Mouse (Mus musculus) cerebellum, postnatal 4 days (tissue): ENCODE measurements around the gene Gm8265.
"Not testable (repeated sequence)": the region's sequence is repeated elsewhere in the genome, so short reads cannot be mapped to it uniquely, and the experiment has no call there.

ENCODE experiments used
- DNase-seq, 2 experiments: peaks; one replicate each; pipeline ENCODE4 v3.0.0; 2022; ENCODE audit warnings: low spot score in 2 of 2, mixed read lengths in 1 of 2

Gene Gm8265

DNA sequence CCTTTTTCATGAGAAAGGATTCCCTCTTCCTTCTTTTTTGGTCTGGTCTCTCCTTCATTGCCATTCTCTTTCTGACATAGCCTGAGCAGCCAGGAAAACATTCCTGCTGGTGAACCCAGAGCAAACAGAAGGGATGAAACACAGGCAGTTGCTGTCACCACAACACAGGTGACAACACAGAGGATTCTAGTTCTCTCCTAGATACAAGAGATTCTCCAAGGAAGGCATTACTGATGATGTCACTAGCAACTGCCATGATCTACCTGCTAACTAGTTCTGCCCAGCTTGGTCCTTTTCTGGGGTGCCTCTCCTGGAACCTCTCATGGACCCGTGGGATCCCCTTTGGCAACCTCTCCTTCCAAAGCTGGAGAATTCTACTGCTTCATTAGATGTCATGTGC lies at the start of gene Gm8265:
Gm8265 (minus strand) TSS at position 101 of the 400 bp plus-strand sequence.
- not testable (repeated sequence) for DNase-seq
